Mouse (Mus musculus): ENCODE measurements at regions not wholly inside any gene's neighbourhood (a gene's known extent, or its start where the extent isn't known, plus 50 kb on each side); places are given as distances from the start of the nearest gene placed in this dataset.
A peak's percentile ranks its signal among the peaks of the same experiment; 100 is the strongest.

DNA sequence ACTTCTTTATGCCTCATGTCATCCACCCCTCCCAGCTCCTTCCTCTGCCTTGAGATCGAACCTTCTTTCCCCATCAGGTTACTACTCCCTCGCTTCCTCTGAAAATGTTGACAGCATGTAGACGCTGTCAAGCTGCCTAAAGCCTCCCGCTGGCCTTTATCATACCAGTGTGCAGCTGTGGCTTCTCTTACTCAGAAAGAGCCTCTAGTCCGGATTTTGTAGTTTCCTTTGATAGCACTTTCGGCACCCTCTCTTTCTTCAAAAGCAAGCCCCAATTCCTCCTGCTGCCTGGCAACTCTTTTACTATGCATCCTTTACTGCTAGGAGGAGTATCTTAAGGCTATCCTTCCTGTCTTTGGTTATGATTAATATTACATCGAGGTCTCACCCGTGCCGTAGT is 149.8 kb upstream of the Ppp2r3a start:
- no peak for DNase-seq (ENCODE audit: low read depth, low spot score)

DNA sequence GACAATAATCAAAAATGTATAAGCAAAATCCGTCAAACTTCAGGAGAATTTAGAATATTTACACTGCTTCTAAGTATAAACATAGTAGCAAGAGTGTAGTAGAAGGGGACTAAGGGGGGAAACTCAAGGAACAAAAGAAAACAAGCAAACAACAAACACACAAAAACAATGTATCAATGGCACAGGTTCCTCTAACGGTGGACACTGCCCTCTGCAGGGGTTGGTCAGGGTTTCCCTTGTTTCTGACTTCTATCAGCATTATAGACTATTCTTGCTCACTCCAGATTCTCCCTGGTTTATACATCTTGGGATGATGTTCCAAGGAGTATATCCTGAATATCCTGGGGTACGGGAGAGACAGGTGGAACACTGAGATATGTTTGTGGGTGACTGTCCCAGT is 147.3 kb upstream of the Ppp2r3a start:
- DNase-seq (ENCODE audit: low read depth, low spot score) = no peak

DNA sequence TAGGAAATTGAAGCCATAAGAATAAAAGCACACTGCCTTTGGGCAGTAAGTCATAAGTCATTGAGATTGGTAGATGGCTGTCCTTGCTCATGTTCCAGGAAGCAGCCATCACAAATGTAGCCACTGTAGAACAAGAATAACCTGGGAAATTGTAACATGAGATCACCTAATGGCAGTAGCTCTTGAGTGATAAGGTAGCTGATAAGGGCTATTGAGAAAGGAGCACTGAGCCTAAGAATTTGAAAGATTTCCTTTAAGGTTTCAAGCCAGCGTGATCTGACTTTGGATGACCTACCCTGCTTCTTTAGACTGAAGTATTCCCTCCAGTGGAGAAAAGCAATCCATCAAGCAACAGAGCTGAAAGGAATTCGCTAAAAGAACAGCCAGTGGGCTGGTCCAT is 117.8 kb upstream of the Ppp2r3a start:
- DNase-seq (ENCODE audit: low read depth, low spot score) = peak; percentile 8

DNA sequence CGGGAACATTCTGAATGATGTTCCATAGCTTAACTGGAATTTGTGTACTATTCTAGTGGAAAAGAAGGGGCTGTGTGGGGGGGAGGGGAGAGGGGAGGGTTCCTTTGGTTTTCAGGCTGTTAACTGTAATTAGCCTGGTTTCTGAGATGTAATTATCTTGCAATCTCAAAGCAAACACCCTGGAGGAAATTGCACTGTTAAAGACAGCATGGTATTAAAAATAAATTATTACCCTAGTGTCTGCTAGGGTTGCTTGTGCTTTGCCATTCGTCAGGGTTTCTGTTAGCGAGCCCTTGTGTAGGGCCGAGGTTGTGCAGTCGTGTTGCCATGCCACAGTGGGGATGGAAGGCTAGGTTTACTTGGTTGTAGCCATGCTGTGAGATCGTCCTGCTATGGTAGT is 105.0 kb upstream of the Ppp2r3a start:
- no peak for DNase-seq (ENCODE audit: low read depth, low spot score)

DNA sequence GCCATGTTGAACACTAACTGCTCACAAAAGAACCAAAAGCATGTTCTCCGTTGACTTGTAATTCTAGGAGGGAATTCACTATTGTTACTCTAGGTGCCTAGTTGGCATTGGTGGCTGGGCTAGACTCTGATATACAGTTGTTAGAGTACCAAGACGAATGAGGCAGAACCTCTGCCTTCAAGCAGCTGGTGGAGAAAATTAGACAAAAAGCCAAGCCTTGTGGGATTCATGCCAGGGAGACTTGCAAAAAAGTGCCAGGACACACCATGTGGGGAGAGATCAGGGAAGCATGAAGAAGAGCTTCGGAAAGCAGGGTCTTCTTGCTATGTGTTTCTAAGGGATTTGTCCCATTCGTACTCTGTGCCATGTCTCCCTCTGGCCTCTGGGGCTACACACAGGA is 97.2 kb upstream of the Ppp2r3a start:
- no peak for DNase-seq (ENCODE audit: low read depth, low spot score)

DNA sequence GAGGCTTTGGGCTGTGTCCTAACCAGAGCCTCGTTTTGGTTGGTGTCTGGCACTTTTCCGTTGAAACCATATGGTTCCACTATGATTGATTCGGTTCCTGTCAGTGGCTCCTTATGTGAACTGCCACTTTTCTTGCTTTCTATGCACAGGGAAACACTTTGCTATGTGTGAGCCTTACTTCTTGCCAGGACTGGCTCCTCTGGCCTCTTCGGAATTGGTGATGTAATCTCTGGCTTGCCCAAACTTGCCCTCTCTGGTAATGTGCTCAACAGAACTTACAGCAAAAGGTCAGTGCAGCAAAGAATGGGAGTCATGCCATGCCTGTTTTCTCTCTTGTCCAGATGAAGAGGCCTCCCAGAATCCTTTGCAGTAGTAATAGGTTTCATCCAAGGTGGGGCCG is 91.3 kb upstream of the Ppp2r3a start:
- no peak for DNase-seq (ENCODE audit: low read depth, low spot score)

DNA sequence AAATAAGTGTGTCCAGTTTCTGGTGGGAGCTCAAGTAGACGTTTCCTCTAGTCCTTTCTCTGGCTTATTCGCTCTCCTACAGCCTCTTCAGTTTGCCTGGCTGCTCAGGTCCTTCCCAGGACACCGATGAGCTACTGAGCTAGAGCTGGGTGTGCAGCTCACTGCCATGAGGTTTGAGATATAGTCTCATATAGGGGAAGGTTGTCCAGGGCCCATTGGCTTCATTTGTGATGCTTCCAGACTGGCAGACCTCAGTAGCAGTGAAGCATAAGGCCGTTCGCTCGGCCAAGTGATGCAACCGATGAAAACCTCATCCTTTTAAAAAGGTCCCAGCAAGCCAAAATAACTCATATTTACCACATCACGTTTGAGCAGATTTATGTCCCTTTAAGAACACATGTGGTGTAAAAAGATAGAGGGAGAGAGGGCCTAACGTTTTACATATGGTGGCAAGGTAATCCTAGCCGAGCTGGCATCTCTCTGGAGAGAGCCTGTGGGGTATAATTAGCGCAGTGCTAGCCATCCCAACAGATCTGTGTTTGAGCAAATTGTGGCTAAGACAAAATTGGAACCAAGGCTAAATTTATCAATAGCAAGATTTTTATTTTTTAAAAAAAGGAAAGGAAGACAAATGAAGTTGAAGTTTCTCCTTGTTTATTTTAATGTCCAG is 89.3 kb upstream of the Ppp2r3a start:
- peak; percentile 34 for DNase-seq (ENCODE audit: low read depth, low spot score)

DNA sequence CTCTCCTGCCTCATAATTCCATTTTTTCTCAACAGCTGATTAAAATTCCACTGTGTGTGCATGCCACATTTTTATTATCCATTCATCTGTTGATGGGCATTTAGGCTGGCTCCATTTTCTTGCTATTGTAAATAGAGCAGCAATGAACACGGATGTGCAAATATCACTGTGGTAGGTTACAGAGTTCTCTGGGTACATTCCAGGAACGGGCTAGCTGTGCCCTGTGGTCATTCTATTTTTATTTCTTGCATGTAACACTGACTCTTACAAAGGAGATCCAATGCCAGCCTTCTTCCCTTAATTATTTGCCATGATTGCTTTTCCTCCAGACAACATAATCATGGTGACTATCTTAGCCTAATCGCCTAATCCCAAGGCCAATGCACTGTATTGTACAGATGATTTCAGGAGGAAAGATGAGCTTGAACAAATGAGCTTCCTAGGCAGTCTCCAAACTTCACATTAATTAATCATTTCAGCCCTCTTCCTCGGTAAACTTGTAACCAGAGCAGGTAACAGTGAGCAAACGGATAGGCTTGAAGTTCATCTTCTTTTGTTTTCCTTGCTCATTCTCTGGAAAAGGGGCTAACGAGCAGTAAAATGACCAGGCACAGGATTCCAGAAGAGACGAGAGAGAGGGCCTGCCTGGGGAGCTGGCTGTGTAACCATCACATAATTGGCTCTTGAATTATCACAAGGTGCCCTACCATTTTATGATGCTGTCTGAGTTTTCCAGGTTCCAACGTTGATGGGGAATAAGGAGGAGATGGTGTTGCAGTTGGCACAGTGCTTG is 77.6 kb upstream of the Ppp2r3a start:
- DNase-seq (ENCODE audit: low read depth, low spot score) = no peak

DNA sequence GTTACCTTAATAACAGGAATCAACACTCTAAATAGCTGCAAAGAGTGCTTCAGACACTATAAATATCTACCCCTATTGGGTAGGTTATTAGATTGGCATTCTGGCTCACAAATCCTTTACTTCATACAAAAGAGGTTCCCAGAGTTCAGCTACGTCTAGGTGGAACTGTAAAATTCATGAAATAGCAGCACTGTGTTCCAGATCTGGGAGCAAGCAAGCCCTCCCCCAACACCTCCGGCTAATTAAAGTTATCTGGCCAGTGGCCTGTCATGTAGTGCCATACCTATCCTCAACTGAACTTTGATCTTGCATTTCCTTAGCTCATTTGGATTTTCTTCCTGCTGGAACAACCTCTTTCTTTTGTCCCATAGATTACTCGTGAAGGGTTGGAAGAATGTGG is 75.4 kb upstream of the Ppp2r3a start:
- no peak for DNase-seq (ENCODE audit: low read depth, low spot score)

DNA sequence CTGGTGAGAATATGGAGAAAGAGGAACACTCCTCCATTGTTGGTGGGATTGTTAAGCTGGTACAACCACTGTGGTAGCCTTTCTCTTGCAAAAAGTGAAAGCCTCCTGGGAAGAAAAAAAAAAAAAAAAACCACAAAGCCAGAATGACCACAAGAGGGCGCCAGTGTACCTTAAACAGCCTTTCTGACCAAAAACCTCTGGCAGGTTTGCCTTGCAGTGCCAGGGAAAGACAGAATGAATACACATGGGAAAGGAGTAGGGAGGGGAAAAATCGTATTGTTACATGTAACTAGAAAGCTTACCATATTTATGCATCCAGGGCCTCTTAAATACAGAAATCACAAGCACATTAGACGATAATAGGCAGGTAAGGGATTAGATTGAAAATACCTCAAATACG is 62.4 kb upstream of the Ppp2r3a start:
- peak; percentile 76 for DNase-seq (ENCODE audit: low read depth, low spot score)

DNA sequence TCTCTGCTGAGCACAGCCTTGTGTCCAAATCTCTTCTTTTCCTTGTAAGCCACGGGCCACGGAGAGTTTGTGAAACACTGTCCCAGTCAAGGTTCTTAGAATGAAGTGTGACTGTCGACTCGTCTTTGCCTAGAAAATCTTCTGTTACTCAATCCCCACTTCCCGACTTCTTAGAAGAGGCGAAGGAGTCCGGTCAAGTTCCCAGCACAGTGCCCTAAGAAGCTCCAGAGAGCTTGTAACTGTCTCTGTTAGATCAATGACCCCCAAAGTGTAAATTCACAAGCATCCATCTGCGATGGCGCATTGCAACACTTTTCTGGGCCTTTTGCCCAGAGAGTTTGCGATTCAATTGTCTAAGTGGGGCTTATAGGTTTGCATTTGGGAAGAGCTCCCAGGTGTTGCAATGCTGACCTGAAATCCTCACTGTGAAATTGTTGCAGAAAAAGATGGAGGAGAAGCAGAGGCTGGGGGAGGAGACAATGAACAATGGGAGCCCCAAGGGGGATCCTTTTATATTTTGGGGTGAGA is 54.9 kb upstream of the Ppp2r3a start:
- DNase-seq (ENCODE audit: low read depth, low spot score) = no peak

DNA sequence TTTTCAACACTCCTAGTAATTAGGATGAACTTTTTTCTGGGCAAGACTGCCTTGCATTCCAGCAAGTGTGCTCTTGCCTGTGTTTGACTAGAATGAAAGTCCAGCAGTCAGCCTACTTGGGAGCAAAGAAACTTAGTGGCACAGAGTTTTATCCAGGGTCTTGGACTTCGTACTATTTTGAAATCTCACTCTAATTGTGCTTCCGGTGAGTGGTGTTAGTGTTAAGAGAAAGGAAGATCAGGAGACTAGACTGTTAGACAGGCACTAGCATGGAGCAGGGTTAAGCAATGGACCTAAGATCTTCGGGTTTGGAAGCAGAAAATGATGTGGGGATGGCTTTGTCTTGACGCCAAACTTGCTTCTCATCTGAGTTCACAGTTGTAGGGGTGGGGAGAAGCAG is 54.1 kb upstream of the Ppp2r3a start:
- DNase-seq (ENCODE audit: low read depth, low spot score) = no peak

Data from mesoderm, embryonic 11.5 days (tissue).